Comparison of ENCODE assay signal across 8 mouse cellular contexts in the genomic region with DNA sequence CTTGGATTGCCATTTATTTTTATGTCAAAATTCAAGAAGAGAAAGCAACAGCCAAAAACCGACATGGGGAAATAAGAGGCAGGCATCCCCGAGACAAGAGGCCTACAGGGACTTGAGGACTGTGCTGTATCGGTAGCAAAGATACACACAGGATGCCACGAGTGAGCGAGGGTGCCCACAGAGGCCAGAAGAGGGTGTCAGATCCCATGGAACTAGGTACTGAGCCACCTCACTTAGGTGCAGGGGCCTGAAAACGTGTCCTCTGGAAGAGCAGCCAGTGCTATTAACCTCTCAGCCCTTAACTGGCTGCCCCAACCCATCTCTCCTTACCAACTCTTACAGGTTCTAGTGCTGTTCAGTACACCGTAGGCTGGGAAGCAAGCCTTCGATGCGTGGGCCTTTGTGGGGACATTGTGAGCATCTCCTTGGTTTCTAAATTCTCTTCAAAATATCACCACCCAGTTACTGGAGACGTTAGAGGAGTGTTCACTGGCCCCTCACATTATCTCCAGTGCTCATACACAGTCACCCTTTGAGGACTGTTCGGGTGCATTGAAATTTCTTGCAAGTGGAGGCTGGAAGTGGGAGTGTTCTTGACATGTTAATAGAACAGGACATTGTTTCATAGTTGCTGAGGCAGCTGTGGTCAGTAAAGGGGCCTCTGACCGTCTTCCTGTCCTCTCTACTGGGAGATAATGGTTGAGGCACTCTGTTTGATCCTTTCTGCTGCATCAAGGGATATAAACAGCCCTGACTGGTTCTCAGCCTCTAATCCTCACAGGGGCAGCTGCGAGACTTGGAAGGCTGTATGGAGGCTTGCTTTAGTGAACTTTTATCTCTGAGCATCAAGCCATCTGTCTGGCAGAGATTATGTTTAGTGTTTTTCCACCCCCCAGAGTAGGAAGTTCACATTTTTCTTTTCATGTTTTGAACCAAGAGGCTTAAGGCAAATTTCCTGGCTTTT. TPM values are rescaled to one million over a fixed set of nuclear protein-coding genes. Genes with fewer than 3 reads are reported as not detected.
DNase-seq lines count a peak whose midpoint lies in the region; ATAC-seq and TF ChIP-seq lines count a peak whose summit lies in the region.

No protein-coding gene starts in this region.

- peak overlapping the region; percentile 63 for H3K27ac ChIP-seq in forebrain, embryonic 10.5 days
- no peak overlapping the region for H3K27ac ChIP-seq in forebrain, embryonic 14.5 days (ENCODE audit: low read depth, low read length)
- H3K27ac ChIP-seq in neural tube, embryonic 13.5 days (replicated peaks) = peak overlapping the region; percentile 54
- peak overlapping the region; percentile 64 for H3K27ac ChIP-seq in liver, embryonic 14.5 days
- H3K27ac ChIP-seq in stomach, embryonic 16.5 days (ENCODE audit: low read length) = peak overlapping the region; percentile 21

- peak; percentile 61 for TF ChIP-seq EP300 in liver, embryonic 14.5 days (IDR thresholded peaks at IDR 0.05; ENCODE audit: low read depth)

- peaks cover 15% of the 10 kb centered on the region for H3K4me1 ChIP-seq in forebrain, embryonic 10.5 days
- H3K4me1 ChIP-seq in forebrain, embryonic 14.5 days (ENCODE audit: control insufficient read depth, insufficient read depth, low read length) = no peaks in the 10 kb centered on the region; the same call in 1 of the 2 replicates
- peaks cover 21% of the 10 kb centered on the region for H3K4me1 ChIP-seq in neural tube, embryonic 13.5 days (replicated peaks)
- H3K4me1 ChIP-seq in liver, embryonic 14.5 days (replicated peaks; ENCODE audit: control insufficient read depth in 2 of 2, insufficient read depth in 2 of 2, low read length in 1 of 2) = peaks cover 13 to 19% of the 10 kb centered on the region in 2 experiments
- H3K4me1 ChIP-seq in stomach, embryonic 16.5 days (ENCODE audit: control insufficient read depth, insufficient read depth, low read length) = peaks cover 12% of the 10 kb centered on the region

- H3K36me3 ChIP-seq in forebrain, embryonic 10.5 days (replicated peaks) = peaks cover 98% of the 10 kb centered on the region
- H3K36me3 ChIP-seq in forebrain, embryonic 14.5 days (ENCODE audit: control insufficient read depth, insufficient read depth, low read length) = peaks cover 92% of the 10 kb centered on the region
- peaks cover 68% of the 10 kb centered on the region for H3K36me3 ChIP-seq in neural tube, embryonic 13.5 days
- H3K36me3 ChIP-seq in liver, embryonic 14.5 days (replicated peaks; ENCODE audit: control insufficient read depth, insufficient read depth, low read depth) = no peaks in the 10 kb centered on the region; the same call in 1 of the 2 replicates
- peaks cover 7% of the 10 kb centered on the region for H3K36me3 ChIP-seq in stomach, embryonic 16.5 days (ENCODE audit: control insufficient read depth, insufficient read depth, low read length)

- H3K27me3 ChIP-seq in forebrain, embryonic 10.5 days (ENCODE audit: poor library complexity, severe bottlenecking) = no peaks in the 10 kb centered on the region
- H3K27me3 ChIP-seq in forebrain, embryonic 14.5 days (replicated peaks; ENCODE audit: control insufficient read depth, insufficient read depth, low read length) = no peaks in the 10 kb centered on the region
- no peaks in the 10 kb centered on the region for H3K27me3 ChIP-seq in neural tube, embryonic 13.5 days
- no peaks in the 10 kb centered on the region for H3K27me3 ChIP-seq in liver, embryonic 14.5 days (ENCODE audit: control insufficient read depth, insufficient read depth, low read length)
- H3K27me3 ChIP-seq in stomach, embryonic 16.5 days (ENCODE audit: control insufficient read depth, insufficient read depth, low read length) = no peaks in the 10 kb centered on the region

- peak; percentile 20; the same call in 1 of the 2 replicates for TF ChIP-seq CTCF in liver, embryonic 14.5 days (IDR thresholded peaks at IDR 0.05; ENCODE audit: low read depth)

- ATAC-seq in forebrain, embryonic 14.5 days = no peak
- no peak; the same call in 1 of the 2 replicates for ATAC-seq in neural tube, embryonic 13.5 days (ENCODE audit: low read depth)
- ATAC-seq in liver, embryonic 14.5 days (ENCODE audit: insufficient read depth) = peak; percentile 89
- ATAC-seq in stomach, embryonic 16.5 days (ENCODE audit: insufficient read depth, low FRiP score) = peak; percentile 21; the same call in 1 of the 2 replicates

- H3K4me2 ChIP-seq in forebrain, embryonic 14.5 days (ENCODE audit: low read length) = no peak overlapping the region
- H3K4me2 ChIP-seq in neural tube, embryonic 13.5 days = no peak overlapping the region
- peak overlapping the region; percentile 52 for H3K4me2 ChIP-seq in liver, embryonic 14.5 days (ENCODE audit: low read depth)
- H3K4me2 ChIP-seq in stomach, embryonic 16.5 days (ENCODE audit: low read depth, low read length) = no peak overlapping the region

- H3K4me3 ChIP-seq in forebrain, embryonic 10.5 days = no peak overlapping the region
- H3K4me3 ChIP-seq in forebrain, embryonic 14.5 days (ENCODE audit: low read depth, low read length) = no peak overlapping the region
- H3K4me3 ChIP-seq in neural tube, embryonic 13.5 days = no peak overlapping the region
- peak overlapping the region in 1 of 2 experiments; percentile 4; a peak in 2 of 4 replicates for H3K4me3 ChIP-seq in liver, embryonic 14.5 days (ENCODE audit: insufficient read depth in 1 of 2, low read depth in 2 of 2, low read length in 2 of 2)
- H3K4me3 ChIP-seq in stomach, embryonic 16.5 days (replicated peaks; ENCODE audit: low read length) = no peak overlapping the region

- no peak for DNase-seq in forebrain, embryonic 10.5 days (ENCODE audit: extremely low spot score, low spot score)
- DNase-seq in forebrain, embryonic 14.5 days (ENCODE audit: low spot score) = no peak
- no peak for DNase-seq in neural tube, embryonic 10.5 days (ENCODE audit: extremely low spot score, low spot score)
- peak; percentile 34 to 47 (median 43) for DNase-seq in liver, embryonic 14.5 days (ENCODE audit: low read depth in 3 of 3, low spot score in 3 of 3)
- DNase-seq in adrenal gland, postnatal 36 days = no peak
- DNase-seq in adrenal gland, adult (ENCODE audit: inconsistent age in 2 of 2, low spot score in 1 of 2) = no peak

- no peak overlapping the region for H3K9ac ChIP-seq in forebrain, embryonic 14.5 days (ENCODE audit: low read length)
- H3K9ac ChIP-seq in neural tube, embryonic 13.5 days = no peak overlapping the region
- peak overlapping the region; percentile 38; the same call in 1 of the 2 replicates for H3K9ac ChIP-seq in liver, embryonic 14.5 days (replicated peaks)
- no peak overlapping the region for H3K9ac ChIP-seq in stomach, embryonic 16.5 days (ENCODE audit: low read length)

- 74% methylated on average over 13 of the region's 13 CpGs for WGBS in forebrain, embryonic 10.5 days
- 69% methylated on average over 13 of the region's 13 CpGs for WGBS in forebrain, embryonic 14.5 days
- 69% methylated on average over 13 of the region's 13 CpGs for WGBS in neural tube, embryonic 13.5 days
- 17% methylated on average over 13 of the region's 13 CpGs for WGBS in liver, embryonic 14.5 days (ENCODE audit: insufficient replicate concordance)
- WGBS in stomach, embryonic 16.5 days = 60% methylated on average over 13 of the region's 13 CpGs

- H3K9me3 ChIP-seq in forebrain, embryonic 10.5 days = no peaks in the 10 kb centered on the region; the same call in 1 of the 2 replicates
- no peaks in the 10 kb centered on the region for H3K9me3 ChIP-seq in forebrain, embryonic 14.5 days (replicated peaks; ENCODE audit: control insufficient read depth, low read length)
- no peaks in the 10 kb centered on the region for H3K9me3 ChIP-seq in neural tube, embryonic 13.5 days
- H3K9me3 ChIP-seq in liver, embryonic 14.5 days (ENCODE audit: control insufficient read depth, low read length) = no peaks in the 10 kb centered on the region
- H3K9me3 ChIP-seq in stomach, embryonic 16.5 days (replicated peaks; ENCODE audit: control insufficient read depth, low read length) = no peaks in the 10 kb centered on the region

RNA-seq across cellular contexts. Expression of gene Cemip2, which starts 21.6 kb away (rescaled TPM):
- 56.4 and 58.7 TPM in 2 replicates for polyA plus RNA-seq in forebrain, embryonic 10.5 days (2016; fragmentation: Nextera tagmentation; extraction: Ambion mirVana)
- 29.2 and 35.3 TPM in 2 replicates for polyA plus RNA-seq in forebrain, embryonic 14.5 days (2014; fragmentation: Nextera tagmentation; extraction: Ambion mirVana)
- polyA plus RNA-seq in neural tube, embryonic 13.5 days (2015; fragmentation: Nextera tagmentation; extraction: Ambion mirVana) = 38.5 and 41.9 TPM in 2 replicates
- polyA plus RNA-seq in liver, embryonic 14.5 days (2012; rRNA removed) = 2.4 and 3.0 TPM in 2 replicates
- 6.0 and 6.7 TPM in 2 replicates for polyA plus RNA-seq in liver, embryonic 14.5 days (2014; fragmentation: Nextera tagmentation; extraction: Ambion mirVana)
- polyA plus RNA-seq in stomach, embryonic 16.5 days (2015; fragmentation: Nextera tagmentation; extraction: Ambion mirVana) = 11.7 and 13.0 TPM in 2 replicates
- 10 to 100 TPM; 22.8 to 23.7 TPM for total RNA-seq in adrenal gland, postnatal 36 days (2021)

Comparison
In these comparisons a context has a peak if more than half of its experiments do, and no peak if none do; other contexts are left out.
1. DNase-seq: peak in liver, embryonic 14.5 days (3 of 3); none in forebrain, embryonic 10.5 days (single experiment), forebrain, embryonic 14.5 days (single experiment), neural tube, embryonic 10.5 days (single experiment), adrenal gland, postnatal 36 days (0 of 2) and adrenal gland, adult (0 of 2).
2. ATAC-seq: peak in liver, embryonic 14.5 days (single experiment) and stomach, embryonic 16.5 days (single experiment); none in forebrain, embryonic 14.5 days (single experiment) and neural tube, embryonic 13.5 days (single experiment).